Mouse (Mus musculus): ENCODE results near the gene Tmem253. TPM values are rescaled to one million over a fixed set of nuclear protein-coding genes. Genes with fewer than 3 reads are reported as not detected.

The Tmem253 gene
- polyA plus RNA-seq, 1 experiment from 2014 or later: 0.62 TPM

DNA sequence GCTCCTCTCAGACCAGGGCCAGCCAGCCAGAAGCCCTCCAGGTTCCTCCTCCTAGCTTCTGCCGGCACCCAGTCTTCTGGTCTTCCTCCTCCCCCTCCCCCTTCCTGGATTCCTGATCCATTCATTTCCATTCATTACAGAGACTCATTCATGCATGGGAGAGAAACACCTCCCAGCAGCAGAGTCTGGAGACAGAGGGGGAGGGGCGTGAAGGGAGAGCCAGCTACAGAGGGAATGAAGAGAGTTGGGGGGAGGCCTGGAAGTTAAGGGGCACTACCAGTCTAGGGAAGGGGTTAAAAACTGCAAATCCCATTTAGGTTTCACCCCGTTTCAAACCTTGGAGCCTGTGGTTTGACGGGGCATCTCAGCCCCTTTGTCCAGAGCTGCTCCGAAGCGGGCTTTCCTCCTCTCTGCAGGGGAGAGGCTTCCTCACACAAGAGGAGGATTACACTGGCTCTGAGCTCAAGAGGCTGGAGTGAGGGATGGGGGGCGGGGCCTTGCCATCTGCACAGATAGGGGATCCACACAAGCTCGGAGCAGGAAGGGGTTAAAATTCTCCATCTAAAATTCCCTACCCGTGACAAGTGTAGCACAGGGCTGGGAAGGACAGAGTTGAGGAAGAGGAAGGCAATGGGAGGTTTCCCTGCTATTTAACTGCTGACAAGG is 4.9 kb upstream of the Tmem253 start:
- H3K9me3 ChIP-seq (ENCODE audit: control insufficient read depth, low read depth, low read length): no peaks in the 10 kb centered on the region
- peak overlapping the region; percentile 68 for H3K27ac ChIP-seq (ENCODE audit: low read length)
- H3K36me3 ChIP-seq (ENCODE audit: control insufficient read depth, insufficient read depth, low read length): peaks cover 34% of the 10 kb centered on the region
- H3K4me1 ChIP-seq (ENCODE audit: control insufficient read depth, insufficient read depth, low read length): peaks cover 18% of the 10 kb centered on the region
- peak overlapping the region; percentile 2; the same call in 1 of the 2 replicates for H3K4me3 ChIP-seq (ENCODE audit: low read depth, low read length)
- 6% methylated on average over 9 of the region's 9 CpGs for WGBS
- H3K27me3 ChIP-seq (ENCODE audit: control insufficient read depth, insufficient read depth, low read length): no peaks in the 10 kb centered on the region
- H3K9ac ChIP-seq (replicated peaks; ENCODE audit: low read depth, low read length): no peak overlapping the region
- peak overlapping the region; percentile 29 for H3K4me2 ChIP-seq (replicated peaks; ENCODE audit: low read depth, low read length)
- 0 out of 2 replicates have a peak, but pooled peaks have one; percentile 8 for ATAC-seq (ENCODE audit: insufficient number of reproducible peaks, insufficient read depth, low FRiP score, low read depth)

DNA sequence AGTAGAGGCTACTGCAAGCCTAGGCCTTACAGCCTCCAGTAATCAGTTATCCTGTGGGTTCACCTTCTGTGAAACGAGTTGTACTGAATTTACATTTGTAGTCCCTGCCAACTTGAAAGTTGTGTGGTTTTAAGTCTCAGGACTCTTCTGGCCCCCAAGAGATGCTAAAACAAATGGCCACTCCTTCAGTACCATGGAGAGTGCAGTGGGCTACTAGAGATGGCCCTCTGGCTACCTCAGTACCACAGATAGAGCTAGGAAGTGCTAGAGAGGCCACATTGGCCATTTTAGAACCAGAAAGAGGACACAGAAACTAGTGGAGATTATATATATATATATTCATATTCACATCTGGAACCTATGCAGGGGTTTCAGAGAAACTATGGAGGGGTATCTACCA is 3.8 kb upstream of the Tmem253 start:
- no peaks in the 10 kb centered on the region for H3K9me3 ChIP-seq (ENCODE audit: control insufficient read depth, low read depth, low read length)
- H3K9ac ChIP-seq (replicated peaks; ENCODE audit: low read depth, low read length): no peak overlapping the region
- H3K36me3 ChIP-seq (ENCODE audit: control insufficient read depth, insufficient read depth, low read length): peaks cover 23% of the 10 kb centered on the region; the same call in 1 of the 2 replicates
- ATAC-seq (ENCODE audit: insufficient number of reproducible peaks, insufficient read depth, low FRiP score, low read depth): no peak
- H3K27ac ChIP-seq (ENCODE audit: low read length): no peak overlapping the region
- 68% methylated on average over 1 of the region's 1 CpGs for WGBS
- no peak overlapping the region for H3K4me3 ChIP-seq (ENCODE audit: low read depth, low read length)
- H3K4me1 ChIP-seq (ENCODE audit: control insufficient read depth, insufficient read depth, low read length): peaks cover 29% of the 10 kb centered on the region
- no peak overlapping the region for H3K4me2 ChIP-seq (replicated peaks; ENCODE audit: low read depth, low read length)
- H3K27me3 ChIP-seq (ENCODE audit: control insufficient read depth, insufficient read depth, low read length): no peaks in the 10 kb centered on the region

GRCm38 (mm10) chr14:52012085-52012484 is 3.4 kb upstream of the Tmem253 start:
- Histone ChIP-seq H3K36me3 (ENCODE audit: control insufficient read depth, insufficient read depth, low read length) (peaks cover 19% of the 10 kb centered on the region; the same call in 1 of the 2 replicates), H3K9me3 (ENCODE audit: control insufficient read depth, low read depth, low read length) (no peaks in the 10 kb centered on the region), H3K9ac (replicated peaks; ENCODE audit: low read depth, low read length) (no peak overlapping the region), H3K4me1 (ENCODE audit: control insufficient read depth, insufficient read depth, low read length) (peaks cover 30% of the 10 kb centered on the region), H3K27me3 (ENCODE audit: control insufficient read depth, insufficient read depth, low read length) (no peaks in the 10 kb centered on the region), H3K4me3 (ENCODE audit: low read depth, low read length) (no peak overlapping the region), H3K27ac (ENCODE audit: low read length) (no peak overlapping the region), H3K4me2 (replicated peaks; ENCODE audit: low read depth, low read length) (no peak overlapping the region)
- ATAC-seq (ENCODE audit: insufficient number of reproducible peaks, insufficient read depth, low FRiP score, low read depth): no peak
- 77% methylated on average over 4 of the region's 4 CpGs for WGBS

GRCm38 (mm10) chr14:52012553-52012952 is 2.9 kb upstream of the Tmem253 start:
- Histone ChIP-seq H3K27me3 (ENCODE audit: control insufficient read depth, insufficient read depth, low read length) (no peaks in the 10 kb centered on the region), H3K9me3 (ENCODE audit: control insufficient read depth, low read depth, low read length) (no peaks in the 10 kb centered on the region), H3K4me1 (ENCODE audit: control insufficient read depth, insufficient read depth, low read length) (peaks cover 30% of the 10 kb centered on the region), H3K4me2 (replicated peaks; ENCODE audit: low read depth, low read length) (no peak overlapping the region), H3K4me3 (ENCODE audit: low read depth, low read length) (0 out of 2 replicates have a peak overlapping the region, but pooled peaks have one; percentile 2), H3K36me3 (ENCODE audit: control insufficient read depth, insufficient read depth, low read length) (peaks cover 16% of the 10 kb centered on the region; the same call in 1 of the 2 replicates), H3K27ac (ENCODE audit: low read length) (no peak overlapping the region; the same call in 1 of the 2 replicates), H3K9ac (replicated peaks; ENCODE audit: low read depth, low read length) (no peak overlapping the region)
- WGBS: 80% methylated on average over 5 of the region's 5 CpGs
- ATAC-seq (ENCODE audit: insufficient number of reproducible peaks, insufficient read depth, low FRiP score, low read depth): no peak

DNA sequence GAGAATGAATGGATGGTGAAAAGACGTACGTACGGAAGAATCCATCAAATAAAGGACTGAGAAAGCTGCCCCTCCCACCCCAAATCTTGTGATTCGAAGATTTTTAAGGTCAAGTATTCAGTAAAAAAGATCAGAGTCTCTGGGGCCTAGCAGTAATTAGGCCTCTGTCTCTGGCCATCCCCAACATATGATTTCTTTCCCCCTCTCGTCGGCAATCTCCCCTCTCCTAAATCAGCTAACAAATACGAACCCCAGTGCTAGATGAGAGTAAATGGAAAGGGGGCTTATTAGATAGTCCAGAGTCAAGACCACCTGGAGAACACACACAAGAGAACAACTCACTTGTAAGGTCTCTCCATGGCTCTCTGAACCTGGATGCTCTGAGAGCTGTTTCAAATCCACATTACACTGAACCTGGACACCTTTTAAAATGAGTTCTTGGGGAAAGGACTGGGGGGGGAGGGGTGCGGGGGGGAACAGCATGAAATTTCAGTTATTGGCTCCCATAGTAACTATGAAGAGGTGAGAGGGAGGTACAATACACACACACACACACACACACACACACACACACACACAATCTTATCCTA is 2.3 kb upstream of the Tmem253 start:
- peaks cover 14% of the 10 kb centered on the region; the same call in 1 of the 2 replicates for H3K36me3 ChIP-seq (ENCODE audit: control insufficient read depth, insufficient read depth, low read length)
- peaks cover 30% of the 10 kb centered on the region for H3K4me1 ChIP-seq (ENCODE audit: control insufficient read depth, insufficient read depth, low read length)
- peak overlapping the region; percentile 96 for H3K27ac ChIP-seq (ENCODE audit: low read length)
- no peak for ATAC-seq (ENCODE audit: insufficient number of reproducible peaks, insufficient read depth, low FRiP score, low read depth)
- peak overlapping the region; percentile 69; the same call in 1 of the 2 replicates for H3K4me2 ChIP-seq (replicated peaks; ENCODE audit: low read depth, low read length)
- WGBS: 43% methylated on average over 8 of the region's 8 CpGs
- H3K4me3 ChIP-seq (ENCODE audit: low read depth, low read length): peak overlapping the region; percentile 57
- no peaks in the 10 kb centered on the region for H3K9me3 ChIP-seq (ENCODE audit: control insufficient read depth, low read depth, low read length)
- no peaks in the 10 kb centered on the region for H3K27me3 ChIP-seq (ENCODE audit: control insufficient read depth, insufficient read depth, low read length)
- peak overlapping the region; percentile 83; the same call in 1 of the 2 replicates for H3K9ac ChIP-seq (replicated peaks; ENCODE audit: low read depth, low read length)

- Histone ChIP-seq H3K27ac (ENCODE audit: low read length) (peak overlapping the region; percentile 96), H3K4me2 (replicated peaks; ENCODE audit: low read depth, low read length) (peak overlapping the region; percentile 69), H3K9ac (replicated peaks; ENCODE audit: low read depth, low read length) (peak overlapping the region; percentile 83), H3K4me3 (ENCODE audit: low read depth, low read length) (peak overlapping the region; percentile 57), H3K36me3 (ENCODE audit: control insufficient read depth, insufficient read depth, low read length) (peaks cover 8% of the 10 kb centered on the region; the same call in 1 of the 2 replicates), H3K4me1 (ENCODE audit: control insufficient read depth, insufficient read depth, low read length) (peaks cover 34% of the 10 kb centered on the region), H3K27me3 (ENCODE audit: control insufficient read depth, insufficient read depth, low read length) (no peaks in the 10 kb centered on the region), H3K9me3 (ENCODE audit: control insufficient read depth, low read depth, low read length) (no peaks in the 10 kb centered on the region)
- no peak for ATAC-seq (ENCODE audit: insufficient number of reproducible peaks, insufficient read depth, low FRiP score, low read depth)
- WGBS: 1% methylated on average over 23 of the region's 24 CpGs
Measured at GRCm38 (mm10) chr14:52013771-52014219, 1.7 kb upstream of the Tmem253 start.

- Histone ChIP-seq H3K36me3 (ENCODE audit: control insufficient read depth, insufficient read depth, low read length) (peaks cover 3% of the 10 kb centered on the region; the same call in 1 of the 2 replicates), H3K9ac (replicated peaks; ENCODE audit: low read depth, low read length) (peak overlapping the region; percentile 83), H3K27me3 (ENCODE audit: control insufficient read depth, insufficient read depth, low read length) (no peaks in the 10 kb centered on the region), H3K4me2 (replicated peaks; ENCODE audit: low read depth, low read length) (peak overlapping the region; percentile 69), H3K4me3 (ENCODE audit: low read depth, low read length) (peak overlapping the region; percentile 57), H3K4me1 (ENCODE audit: control insufficient read depth, insufficient read depth, low read length) (peaks cover 36% of the 10 kb centered on the region), H3K27ac (ENCODE audit: low read length) (peak overlapping the region; percentile 96), H3K9me3 (ENCODE audit: control insufficient read depth, low read depth, low read length) (no peaks in the 10 kb centered on the region)
- WGBS: 2% methylated on average over 14 of the region's 80 CpGs
- peak; percentile 30; the same call in 1 of the 2 replicates for ATAC-seq (ENCODE audit: insufficient number of reproducible peaks, insufficient read depth, low FRiP score, low read depth)
Measured at GRCm38 (mm10) chr14:52014271-52014760, 1.1 kb upstream of the Tmem253 start.

DNA sequence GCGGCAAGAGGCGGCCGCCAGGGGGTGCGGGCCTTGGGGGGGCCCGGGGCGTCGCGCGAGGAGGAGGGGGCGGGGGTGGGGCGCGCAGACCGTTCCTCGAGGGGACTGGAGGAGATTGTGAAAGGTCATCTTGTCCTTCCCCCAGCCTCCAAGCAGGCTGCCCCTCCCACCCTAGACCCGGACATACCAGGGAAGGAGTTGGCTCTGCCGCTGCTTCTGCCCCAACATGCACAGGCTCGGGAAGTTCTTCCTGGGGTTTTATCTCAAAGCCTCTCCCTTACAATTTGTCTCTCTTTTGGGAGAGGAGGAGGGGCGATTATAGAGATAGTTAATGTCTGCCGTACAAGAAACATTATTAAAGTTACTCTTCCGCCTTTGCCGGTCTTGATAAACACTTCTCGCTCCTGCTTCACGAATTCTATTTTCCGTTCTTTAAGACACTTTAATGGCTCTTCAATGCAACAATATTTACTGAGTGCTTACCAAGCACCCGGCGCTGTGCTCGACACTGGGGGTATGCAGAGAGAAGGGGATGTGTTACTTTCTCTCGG is 622 bp upstream of the Tmem253 start:
- H3K4me2 ChIP-seq (replicated peaks; ENCODE audit: low read depth, low read length): peak overlapping the region; percentile 69
- no peaks in the 10 kb centered on the region for H3K36me3 ChIP-seq (ENCODE audit: control insufficient read depth, insufficient read depth, low read length)
- WGBS: under 1% methylated on average over 27 of the region's 28 CpGs
- H3K4me3 ChIP-seq (ENCODE audit: low read depth, low read length): peak overlapping the region; percentile 57
- H3K27me3 ChIP-seq (ENCODE audit: control insufficient read depth, insufficient read depth, low read length): no peaks in the 10 kb centered on the region
- H3K9me3 ChIP-seq (ENCODE audit: control insufficient read depth, low read depth, low read length): no peaks in the 10 kb centered on the region
- ATAC-seq (ENCODE audit: insufficient number of reproducible peaks, insufficient read depth, low FRiP score, low read depth): peak; percentile 57
- peak overlapping the region; percentile 83 for H3K9ac ChIP-seq (replicated peaks; ENCODE audit: low read depth, low read length)
- H3K4me1 ChIP-seq (ENCODE audit: control insufficient read depth, insufficient read depth, low read length): peaks cover 36% of the 10 kb centered on the region
- peak overlapping the region; percentile 87 for H3K27ac ChIP-seq (ENCODE audit: low read length)

Data from stomach, embryonic 14.5 days (tissue).